In genomic region chr6:43773561-43773960, GRCm38 (mm10) we compare ENCODE assay signal across 18 mouse cellular contexts.
DNase-seq lines count a peak whose midpoint lies in the region; ATAC-seq and TF ChIP-seq lines count a peak whose summit lies in the region.
"Had no signal": no experiment of that assay in that cellular context is flagged by ENCODE, and none has a peak within 500 bp of the region (broad histone marks: within the 10 kb centered on the region; RNA-seq: fewer than 3 reads in every experiment).

No protein-coding gene starts in this region.

- no peaks in the 10 kb centered on the region for H3K27me3 ChIP-seq in forebrain, embryonic 14.5 days (replicated peaks; ENCODE audit: control insufficient read depth, insufficient read depth, low read length)
- no peaks in the 10 kb centered on the region for H3K27me3 ChIP-seq in forebrain, embryonic 10.5 days (ENCODE audit: poor library complexity, severe bottlenecking)
- H3K27me3 ChIP-seq in myocyte (ENCODE audit: control insufficient read depth, insufficient read depth, insufficient read length): no peaks in the 10 kb centered on the region
- H3K27me3 ChIP-seq: heart, embryonic 12.5 days; hindbrain, embryonic 15.5 days had no signal

- H3K4me1 ChIP-seq in forebrain, embryonic 14.5 days (ENCODE audit: control insufficient read depth, insufficient read depth, low read length): no peaks in the 10 kb centered on the region; the same call in 1 of the 2 replicates
- peaks cover 19% of the 10 kb centered on the region for H3K4me1 ChIP-seq in forebrain, embryonic 10.5 days
- H3K4me1 ChIP-seq: embryonic facial prominence, embryonic 10.5 days; heart, embryonic 12.5 days; hindbrain, embryonic 15.5 days had no signal

- peak; percentile 54 for DNase-seq in forebrain, embryonic 14.5 days (ENCODE audit: low spot score)
- DNase-seq in forebrain, embryonic 10.5 days (ENCODE audit: extremely low spot score, low spot score): no peak
- peak; percentile 9 for DNase-seq in embryo, embryonic 10 days (ENCODE audit: low spot score)
- DNase-seq in layer of hippocampus, adult 18-20 months (ENCODE audit: low spot score in 2 of 2): no peak
- DNase-seq in gastrocnemius, postnatal 14 days: no peak
- DNase-seq in cerebellum, postnatal 25 days: no peak
- DNase-seq: adrenal gland, postnatal 10 days; cerebellum, adult 18-20 months; cerebellum, adult 9-11 months; gastrocnemius, postnatal 25 days; heart, postnatal 36 days; kidney, adult 2 months had no signal

- WGBS in forebrain, embryonic 14.5 days: 20% methylated on average over 3 of the region's 3 CpGs
- 27% methylated on average over 3 of the region's 3 CpGs for WGBS in forebrain, embryonic 10.5 days

- H3ac ChIP-seq in myocyte (ENCODE audit: control insufficient read depth, insufficient read length): no peak overlapping the region

- H3K79me2 ChIP-seq in myocyte (ENCODE audit: control insufficient read depth, insufficient read depth): no peaks in the 10 kb centered on the region

- H3K9ac ChIP-seq in forebrain, embryonic 14.5 days (ENCODE audit: low read length): no peak overlapping the region
- H3K9ac ChIP-seq: heart, embryonic 12.5 days; hindbrain, embryonic 15.5 days had no signal

- intact Hi-C loops in gastrocnemius, postnatal 14 days (cut with DNase I; ENCODE audit: low total_unique reads): no loop called here

- TF ChIP-seq POLR2A in myocyte (IDR thresholded peaks at IDR 0.05; ENCODE audit: insufficient read length, low read depth): no peak

- H3K9me3 ChIP-seq in forebrain, embryonic 14.5 days (replicated peaks; ENCODE audit: control insufficient read depth, low read length): no peaks in the 10 kb centered on the region
- H3K9me3 ChIP-seq in forebrain, embryonic 10.5 days: no peaks in the 10 kb centered on the region
- H3K9me3 ChIP-seq: embryonic facial prominence, embryonic 10.5 days; G1E; heart, embryonic 12.5 days; hindbrain, embryonic 15.5 days had no signal

- H3K36me3 ChIP-seq in forebrain, embryonic 14.5 days (ENCODE audit: control insufficient read depth, insufficient read depth, low read length): no peaks in the 10 kb centered on the region
- H3K36me3 ChIP-seq in forebrain, embryonic 10.5 days (replicated peaks): no peaks in the 10 kb centered on the region
- H3K36me3 ChIP-seq in myocyte (ENCODE audit: control insufficient read depth, insufficient read depth): no peaks in the 10 kb centered on the region
- H3K36me3 ChIP-seq: embryonic facial prominence, embryonic 10.5 days; G1E; heart, embryonic 12.5 days; hindbrain, embryonic 15.5 days had no signal

- H3K4me3 ChIP-seq in forebrain, embryonic 14.5 days (ENCODE audit: low read depth, low read length): no peak overlapping the region
- H3K4me3 ChIP-seq in forebrain, embryonic 10.5 days: no peak overlapping the region
- H3K4me3 ChIP-seq in myocyte: no peak overlapping the region
- H3K4me3 ChIP-seq: embryonic facial prominence, embryonic 10.5 days; heart, embryonic 12.5 days; hindbrain, embryonic 15.5 days had no signal

- no peak for ATAC-seq in forebrain, embryonic 14.5 days
- ATAC-seq: intestine, embryonic 16.5 days had no signal

- no peak overlapping the region for H3K4me2 ChIP-seq in forebrain, embryonic 14.5 days (ENCODE audit: low read length)
- peak overlapping the region; percentile 42 for H3K4me2 ChIP-seq in myocyte (ENCODE audit: low read depth)
- H3K4me2 ChIP-seq: heart, embryonic 12.5 days; hindbrain, embryonic 15.5 days had no signal

- H3K27ac ChIP-seq in forebrain, embryonic 14.5 days (ENCODE audit: low read depth, low read length): no peak overlapping the region
- H3K27ac ChIP-seq in forebrain, embryonic 10.5 days: no peak overlapping the region
- H3K27ac ChIP-seq: embryonic facial prominence, embryonic 10.5 days; hindbrain, embryonic 15.5 days had no signal

TF ChIP-seq in myocyte, 11 proteins besides CTCF, POLR2A, EP300 and RAD21:
- TF ChIP-seq TCF12 (IDR thresholded peaks at IDR 0.05; ENCODE audit: insufficient read depth, poor library complexity, severe bottlenecking) (no peak), POLR2AphosphoS2 (IDR thresholded peaks at IDR 0.05; ENCODE audit: insufficient read length, low read depth) (no peak), MYOG (IDR thresholded peaks at IDR 0.05; ENCODE audit: control insufficient read depth in 1 of 3, insufficient read depth in 1 of 3, insufficient read length in 2 of 3, low read depth in 2 of 3) (no peak), USF1 (IDR thresholded peaks at IDR 0.05; ENCODE audit: low read depth) (no peak), CEBPB (IDR thresholded peaks at IDR 0.05; ENCODE audit: insufficient read depth, poor library complexity, severe bottlenecking) (no peak), MYOD1 (IDR thresholded peaks at IDR 0.05; ENCODE audit: control insufficient read depth in 1 of 3, insufficient read length in 2 of 3, low read depth in 2 of 3) (no peak), REST (IDR thresholded peaks at IDR 0.05; ENCODE audit: insufficient read depth, insufficient read length) (no peak), SRF (IDR thresholded peaks at IDR 0.05; ENCODE audit: control insufficient read depth, insufficient read length, low read depth) (no peak), E2F4 (IDR thresholded peaks at IDR 0.05; ENCODE audit: insufficient read depth) (no peak), MAX (IDR thresholded peaks at IDR 0.05; ENCODE audit: low read depth) (no peak), TCF3 (IDR thresholded peaks at IDR 0.05; ENCODE audit: insufficient read length, low read depth) (no peak)
TF ChIP-seq in myocyte: peak in this region for 0.

Comparison
In these comparisons a context has a peak if more than half of its experiments do, and no peak if none do; other contexts are left out.
1. DNase-seq: peak in forebrain, embryonic 14.5 days (single experiment) and embryo, embryonic 10 days (single experiment); none in forebrain, embryonic 10.5 days (single experiment), layer of hippocampus, adult 18-20 months (0 of 2), gastrocnemius, postnatal 14 days (single experiment) and cerebellum, postnatal 25 days (0 of 2).